Mouse (Mus musculus): Measurements from ENCODE around the gene Olfr122.

Olfr122 gene

DNA sequence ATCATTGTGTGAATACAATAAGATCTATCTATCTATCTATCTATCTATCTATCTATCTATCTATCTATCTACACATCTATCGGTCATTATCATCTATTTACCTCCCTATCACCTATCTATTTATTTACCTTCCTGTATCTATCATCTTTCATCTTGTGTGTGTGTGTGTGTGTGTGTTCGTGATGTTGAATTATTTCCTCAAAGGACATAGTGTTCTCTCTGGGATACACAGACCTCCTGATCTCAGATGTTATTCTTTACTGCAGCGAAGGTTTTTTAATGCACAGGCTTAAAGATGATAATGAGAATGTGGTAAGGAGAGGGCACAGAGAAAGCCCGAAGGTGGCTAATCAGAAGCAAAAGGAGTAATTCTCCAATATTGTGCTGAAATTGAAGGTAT is at the start of gene Olfr122:
TSS of gene Olfr122 (plus strand) at position 301 of the 400 bp plus-strand sequence.
- no peak for DNase-seq

DNA sequence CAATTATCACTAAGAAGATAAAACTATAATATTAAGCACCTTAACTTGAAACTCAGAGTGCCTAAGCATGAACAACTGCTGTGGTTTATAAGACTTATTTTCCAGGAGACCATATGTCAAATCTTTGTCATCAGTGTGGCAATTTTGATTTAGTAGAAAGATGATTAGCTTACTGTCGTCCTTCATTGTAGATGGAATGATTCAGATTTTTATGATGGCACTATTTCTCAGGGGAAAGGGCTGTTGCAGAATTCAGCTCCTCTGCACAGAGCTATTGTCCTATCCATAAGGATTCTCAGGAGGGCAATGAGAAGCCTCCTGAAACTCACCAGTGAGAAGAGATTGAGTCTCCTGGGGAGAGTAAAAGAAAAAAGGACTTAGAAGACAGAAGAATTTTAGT is 46.9 kb upstream of the Olfr122 start, which contains the start of gene Olfr120:
TSS of gene Olfr120 (plus strand) at position 301 of the 400 bp plus-strand sequence.
- DNase-seq, result no peak

DNA sequence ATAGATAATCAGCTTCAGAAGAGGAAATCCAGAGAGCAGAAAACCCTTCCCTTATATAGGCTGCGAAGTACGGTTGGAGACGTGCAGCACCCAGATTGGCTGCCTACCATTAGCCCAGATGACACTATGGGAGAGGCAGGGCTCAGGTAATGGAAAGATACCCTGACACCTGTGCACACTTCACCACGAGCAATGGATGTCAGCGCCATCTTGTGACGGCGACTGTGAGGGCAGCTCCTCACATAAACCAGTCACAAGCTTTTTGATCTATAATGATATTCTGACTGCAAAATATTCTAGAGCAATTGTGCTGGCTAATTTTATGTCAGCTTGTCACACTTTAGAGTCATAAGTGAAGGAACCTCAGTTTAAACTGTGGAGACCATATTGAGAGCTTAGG is 30.3 kb upstream of the Olfr122 start:
- no peak for DNase-seq

DNA sequence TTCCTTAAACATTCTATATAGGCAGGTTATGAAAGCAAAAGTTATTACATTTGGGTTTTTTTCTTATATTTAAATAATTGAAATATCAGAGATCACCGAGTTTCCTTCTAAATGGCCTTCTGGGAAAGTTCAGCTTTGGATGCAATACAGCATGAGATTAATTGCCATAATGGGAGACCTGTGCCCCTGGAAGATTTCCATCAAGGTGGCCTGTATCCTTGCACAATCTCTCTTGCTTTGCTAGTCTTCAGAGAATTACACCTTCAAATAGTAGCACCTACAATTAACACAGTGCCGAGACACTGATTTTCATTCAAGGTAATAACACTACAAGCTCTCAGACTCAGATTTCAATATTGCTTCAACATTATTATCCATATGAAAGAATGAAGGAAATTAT is 24.8 kb downstream of the Olfr122 start, which contains the start of gene Olfr123:
TSS of gene Olfr123 (plus strand) at position 301 of the 400 bp plus-strand sequence.
- DNase-seq, result no peak

DNA sequence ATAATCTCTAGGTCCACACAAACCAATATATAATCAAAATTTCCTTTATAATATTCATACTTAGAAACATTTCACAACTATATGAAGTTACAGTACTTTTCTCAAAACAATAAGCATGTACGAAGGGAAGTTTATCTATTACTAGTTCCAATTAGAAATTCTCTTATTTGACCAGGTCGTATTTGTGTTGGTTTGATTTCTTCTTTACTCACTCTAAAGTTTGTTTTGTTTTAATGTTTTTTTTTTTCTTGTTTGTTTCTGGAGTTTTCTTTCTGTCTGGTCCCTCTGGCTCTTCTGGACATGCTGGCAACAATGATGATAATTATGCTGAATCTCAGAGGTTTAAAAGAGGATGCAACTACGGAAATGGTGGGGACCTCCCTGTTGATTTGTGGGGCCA is 31.2 kb downstream of the Olfr122 start, which contains the start of gene Olfr124:
TSS of gene Olfr124 (plus strand) at position 301 of the 400 bp plus-strand sequence.
- DNase-seq, result no peak
